Mouse (Mus musculus): ENCODE data around the gene Tmem223.

DNA sequence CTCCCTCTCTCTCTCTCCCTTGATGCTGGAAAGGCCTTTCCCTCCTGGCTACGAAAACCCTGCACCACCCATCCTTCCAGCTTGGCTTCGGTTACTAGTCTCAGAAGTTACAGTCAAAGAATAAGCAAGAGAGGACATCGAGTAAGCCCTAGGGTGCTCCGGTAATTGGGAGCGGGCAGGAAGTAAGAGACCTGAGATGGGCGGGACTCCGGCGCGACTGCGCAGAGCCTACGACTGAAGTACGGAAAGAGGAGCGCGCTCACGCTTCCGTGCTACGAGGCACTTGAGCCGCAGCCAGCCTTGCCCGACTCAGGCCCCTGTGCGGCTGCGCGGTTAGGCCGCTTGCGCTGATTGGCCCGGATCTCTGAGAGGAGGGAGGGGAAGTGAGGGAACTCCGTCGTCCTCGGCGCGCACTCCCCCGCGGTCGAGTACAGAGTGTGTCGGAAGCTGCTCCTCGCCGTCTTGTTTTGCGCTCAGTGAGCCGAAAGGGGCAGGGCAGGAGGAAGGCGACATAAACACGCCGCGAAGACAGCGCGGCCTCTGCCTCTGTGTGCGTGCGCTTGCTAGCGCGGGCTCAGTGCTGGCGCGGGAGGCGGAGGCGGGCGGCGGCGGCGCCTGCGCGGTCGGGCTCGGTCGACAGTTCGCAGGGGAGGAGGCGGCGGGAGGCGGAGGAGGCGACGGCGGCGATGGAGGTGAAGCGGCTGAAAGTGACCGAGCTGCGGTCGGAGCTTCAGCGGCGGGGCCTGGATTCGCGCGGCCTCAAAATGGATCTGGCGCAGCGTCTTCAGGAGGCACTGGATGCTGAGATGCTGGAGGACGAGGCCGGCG is 49.0 kb downstream of the Tmem223 start, which contains the start of gene Hnrnpul2:
- TF ChIP-seq CTCF (IDR thresholded peaks at IDR 0.05; ENCODE audit: low read depth, low read length) (no peak), POLR2A (IDR thresholded peaks at IDR 0.05; ENCODE audit: borderline replicate concordance, low read depth, low read length) (no peak)
